Mouse (Mus musculus): ENCODE results near the gene 1810062G17Rik.

1810062G17Rik gene

GRCm38 (mm10) chr3:36505306-36505705, 29.6 kb downstream of the 1810062G17Rik start:
- no peak for DNase-seq (ENCODE audit: extremely low spot score, low spot score)

- DNase-seq (ENCODE audit: extremely low spot score, low spot score), result no peak
Observed at GRCm38 (mm10) chr3:36505809-36506735, 30.3 kb downstream of the 1810062G17Rik start.

- DNase-seq (ENCODE audit: extremely low spot score, low spot score), result no peak
Observed at GRCm38 (mm10) chr3:36511491-36511890, 35.8 kb downstream of the 1810062G17Rik start.

GRCm38 (mm10) chr3:36516196-36516595, 40.5 kb downstream of the 1810062G17Rik start:
- DNase-seq (ENCODE audit: extremely low spot score, low spot score), result no peak

- DNase-seq (ENCODE audit: extremely low spot score, low spot score), result peak; percentile 60
Observed at GRCm38 (mm10) chr3:36521073-36522060, 45.6 kb downstream of the 1810062G17Rik start, which contains the start of gene Gm11549. Gene Gm11549 (minus strand): TSS chr3:36521813.

GRCm38 (mm10) chr3:36522137-36522536, 46.4 kb downstream of the 1810062G17Rik start:
- no peak for DNase-seq (ENCODE audit: extremely low spot score, low spot score)

GRCm38 (mm10) chr3:36524466-36524865, 48.7 kb downstream of the 1810062G17Rik start:
- DNase-seq (ENCODE audit: extremely low spot score, low spot score), result no peak

- no peak for DNase-seq (ENCODE audit: extremely low spot score, low spot score)
Observed at GRCm38 (mm10) chr3:36530345-36530744, 54.6 kb downstream of the 1810062G17Rik start.

- no peak for DNase-seq (ENCODE audit: extremely low spot score, low spot score)
Observed at GRCm38 (mm10) chr3:36530781-36531180, 55.0 kb downstream of the 1810062G17Rik start.

- no peak for DNase-seq (ENCODE audit: extremely low spot score, low spot score)
Observed at GRCm38 (mm10) chr3:36531242-36531641, 55.5 kb downstream of the 1810062G17Rik start.

Data from neural tube, embryonic 10.5 days (tissue).